Mouse (Mus musculus): Measurements from ENCODE around the gene Tmem59l. TPM values are rescaled to one million over a fixed set of nuclear protein-coding genes. Genes with fewer than 3 reads are reported as not detected.

Tmem59l gene
- total and polyA plus RNA-seq, 2 experiments, result not detected

DNA sequence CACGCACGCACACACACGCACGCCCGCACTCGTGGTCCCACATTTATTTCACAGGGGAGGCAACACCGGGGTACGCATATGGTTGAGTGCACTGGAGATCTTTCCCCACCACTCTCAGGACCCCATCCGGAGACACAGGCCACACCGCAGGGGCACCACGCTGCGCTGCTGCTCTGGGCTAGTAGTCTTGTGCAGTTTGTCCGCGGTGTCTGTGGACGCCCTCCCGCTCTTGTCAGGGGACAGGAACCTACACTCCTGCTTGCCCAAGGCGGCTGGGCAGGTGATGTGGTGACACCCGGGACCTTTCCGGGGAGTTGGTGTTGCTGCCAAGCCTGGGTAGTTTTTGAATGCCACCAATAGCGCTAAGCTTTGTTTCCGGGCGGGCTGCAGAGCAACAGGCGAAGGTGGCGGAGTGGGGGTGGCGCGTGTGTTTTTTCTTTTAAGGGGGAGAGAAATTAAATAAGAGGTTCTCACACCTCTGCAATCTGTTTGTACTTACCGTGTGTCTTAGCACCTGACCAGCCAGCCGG, 7.3 kb upstream of the Tmem59l start:
- Histone ChIP-seq H3K79me2 (ENCODE audit: control insufficient read depth, insufficient read depth, low read length) (no peaks in the 10 kb centered on the region), H3K27me3 (ENCODE audit: control insufficient read depth, insufficient read depth, low read length) (peaks cover 30% of the 10 kb centered on the region), H3K9ac (ENCODE audit: low read depth, low read length) (no peak overlapping the region), H3K27ac (replicated peaks; ENCODE audit: insufficient read depth, low read depth, low read length) (no peak overlapping the region), H3K36me3 (ENCODE audit: control insufficient read depth, insufficient read depth, low read length) (no peaks in the 10 kb centered on the region), H3K4me1 (ENCODE audit: control insufficient read depth, insufficient read depth, low read length) (no peaks in the 10 kb centered on the region), H3K4me3 (ENCODE audit: insufficient read depth, low read depth, low read length) (no peak overlapping the region)
- no peak for TF ChIP-seq CTCF (IDR thresholded peaks at IDR 0.05; ENCODE audit: low read depth, low read length)
- no peak for TF ChIP-seq POLR2A (IDR thresholded peaks at IDR 0.05; ENCODE audit: extremely low read depth, insufficient read depth, low read length)
- 9% methylated on average over 28 of the region's 28 CpGs for WGBS
- DNase-seq (ENCODE audit: extremely low read depth, low read depth, low spot score), result no peak

- TF ChIP-seq CTCF (IDR thresholded peaks at IDR 0.05; ENCODE audit: low read depth, low read length) (no peak), POLR2A (IDR thresholded peaks at IDR 0.05; ENCODE audit: extremely low read depth, insufficient read depth, low read length) (no peak)
- no peaks in the 10 kb centered on the region; the same call in 1 of the 2 replicates for H3K4me1 ChIP-seq (ENCODE audit: control insufficient read depth, insufficient read depth, low read length)
- H3K27ac ChIP-seq (replicated peaks; ENCODE audit: insufficient read depth, low read depth, low read length), result no peak overlapping the region
- H3K79me2 ChIP-seq (ENCODE audit: control insufficient read depth, insufficient read depth, low read length), result no peaks in the 10 kb centered on the region
- 5% methylated on average over 42 of the region's 47 CpGs for WGBS
- peaks cover 36% of the 10 kb centered on the region for H3K27me3 ChIP-seq (ENCODE audit: control insufficient read depth, insufficient read depth, low read length)
- DNase-seq (ENCODE audit: extremely low read depth, low read depth, low spot score), result no peak
- no peaks in the 10 kb centered on the region for H3K36me3 ChIP-seq (ENCODE audit: control insufficient read depth, insufficient read depth, low read length)
- H3K4me3 ChIP-seq (ENCODE audit: insufficient read depth, low read depth, low read length), result no peak overlapping the region
- no peak overlapping the region for H3K9ac ChIP-seq (ENCODE audit: low read depth, low read length)
These were observed 6.7 kb upstream of the Tmem59l start for GRCm38 (mm10) chr8:70493692-70494415.

GRCm38 (mm10) chr8:70492664-70493640, 5.8 kb upstream of the Tmem59l start, which contains the start of gene Crlf1:
Gene Crlf1 (plus strand): TSS chr8:70493158.
- Histone ChIP-seq H3K79me2 (ENCODE audit: control insufficient read depth, insufficient read depth, low read length) (no peaks in the 10 kb centered on the region), H3K27me3 (ENCODE audit: control insufficient read depth, insufficient read depth, low read length) (peaks cover 39% of the 10 kb centered on the region), H3K36me3 (ENCODE audit: control insufficient read depth, insufficient read depth, low read length) (no peaks in the 10 kb centered on the region), H3K4me1 (ENCODE audit: control insufficient read depth, insufficient read depth, low read length) (peaks cover 2% of the 10 kb centered on the region), H3K9ac (ENCODE audit: low read depth, low read length) (no peak within 1 kb of the TSS), H3K27ac (replicated peaks; ENCODE audit: insufficient read depth, low read depth, low read length) (no peak within 1 kb of the TSS), H3K4me3 (ENCODE audit: insufficient read depth, low read depth, low read length) (peak within 1 kb of the TSS; percentile 10; the same call in 1 of the 2 replicates)
- no peak for TF ChIP-seq POLR2A (IDR thresholded peaks at IDR 0.05; ENCODE audit: extremely low read depth, insufficient read depth, low read length)
- TF ChIP-seq CTCF (IDR thresholded peaks at IDR 0.05; ENCODE audit: low read depth, low read length), result no peak
- DNase-seq (ENCODE audit: extremely low read depth, low read depth, low spot score), result no peak
- WGBS, result 3% methylated on average over 75 of the region's 93 CpGs

DNA sequence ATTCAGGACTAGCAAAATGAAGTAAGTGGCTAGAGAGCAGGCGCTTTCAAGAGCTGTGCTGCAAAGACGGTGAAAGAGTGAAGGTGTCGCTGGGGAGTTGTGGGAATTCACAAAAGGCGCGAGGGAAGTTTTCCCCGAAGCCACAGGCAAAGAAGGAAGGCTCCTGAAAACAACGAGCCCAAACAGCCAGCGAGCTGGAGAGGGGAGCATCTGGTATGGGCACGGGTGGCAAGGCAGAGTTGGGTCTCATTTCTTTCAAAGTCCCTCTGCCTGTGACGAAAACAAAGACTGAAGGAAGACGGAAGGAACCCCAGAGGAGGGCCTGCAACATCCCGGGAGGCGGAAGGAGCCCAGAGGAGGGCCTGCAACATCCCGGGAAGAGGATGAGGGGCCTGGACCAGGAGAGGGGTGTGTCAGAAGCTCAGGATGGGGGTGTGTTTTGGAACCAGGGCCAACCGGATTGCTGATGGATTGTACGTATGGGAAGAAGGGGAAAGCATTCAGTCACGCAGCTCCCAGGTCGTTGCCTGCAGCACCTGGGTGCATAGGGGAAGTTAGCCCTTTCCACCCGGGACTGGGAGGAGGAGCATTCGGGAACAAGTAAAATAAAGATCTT, 3.8 kb upstream of the Tmem59l start:
- Histone ChIP-seq H3K27ac (replicated peaks; ENCODE audit: insufficient read depth, low read depth, low read length) (no peak overlapping the region), H3K4me1 (ENCODE audit: control insufficient read depth, insufficient read depth, low read length) (peaks cover 3% of the 10 kb centered on the region), H3K9ac (ENCODE audit: low read depth, low read length) (no peak overlapping the region), H3K36me3 (ENCODE audit: control insufficient read depth, insufficient read depth, low read length) (no peaks in the 10 kb centered on the region), H3K79me2 (ENCODE audit: control insufficient read depth, insufficient read depth, low read length) (no peaks in the 10 kb centered on the region), H3K27me3 (ENCODE audit: control insufficient read depth, insufficient read depth, low read length) (peaks cover 42% of the 10 kb centered on the region), H3K4me3 (ENCODE audit: insufficient read depth, low read depth, low read length) (no peak overlapping the region)
- TF ChIP-seq POLR2A (IDR thresholded peaks at IDR 0.05; ENCODE audit: extremely low read depth, insufficient read depth, low read length) (no peak), CTCF (IDR thresholded peaks at IDR 0.05; ENCODE audit: low read depth, low read length) (no peak)
- WGBS, result 12% methylated on average over 20 of the region's 20 CpGs
- no peak for DNase-seq (ENCODE audit: extremely low read depth, low read depth, low spot score)

DNA sequence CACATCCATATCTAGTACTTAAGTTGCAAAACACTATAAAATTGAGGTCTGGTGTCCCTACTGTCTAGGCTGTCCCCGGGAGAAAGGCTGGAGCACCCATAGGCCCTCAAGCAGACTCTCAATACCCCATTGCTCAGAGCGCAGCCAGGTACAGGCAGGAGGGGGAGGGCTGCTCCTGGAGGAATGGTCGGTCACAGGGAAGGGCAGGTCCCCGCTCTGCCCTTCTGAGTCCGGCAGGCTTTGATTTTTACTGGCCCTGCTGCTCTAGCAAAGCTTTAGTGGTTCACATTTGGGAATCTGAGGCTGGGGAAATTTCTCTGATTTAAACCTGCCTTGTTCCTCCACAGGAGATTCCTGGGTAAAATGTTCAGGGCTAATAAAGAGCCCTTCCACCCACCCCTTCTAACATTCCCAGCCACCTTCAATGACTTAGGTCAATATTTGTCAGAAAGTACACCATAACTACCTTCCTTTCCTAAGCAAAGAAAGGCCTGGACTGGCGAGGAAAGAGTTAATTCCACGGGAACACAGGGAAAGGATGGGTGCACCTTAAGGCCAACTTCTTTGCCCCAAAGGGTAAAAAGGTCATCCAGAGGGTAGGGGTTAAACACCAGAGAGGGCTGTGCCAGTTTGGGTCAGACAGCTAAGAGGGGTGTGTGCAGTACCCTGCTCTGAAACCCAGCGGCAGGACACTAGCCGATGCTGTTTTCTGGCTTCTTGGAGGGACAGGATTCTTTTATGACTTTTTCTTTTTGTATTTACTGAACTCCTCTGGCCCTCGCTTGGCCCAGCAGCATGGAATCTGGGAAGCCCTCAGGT, 3.1 kb upstream of the Tmem59l start:
- TF ChIP-seq CTCF (IDR thresholded peaks at IDR 0.05; ENCODE audit: low read depth, low read length) (no peak), POLR2A (IDR thresholded peaks at IDR 0.05; ENCODE audit: extremely low read depth, insufficient read depth, low read length) (no peak)
- Histone ChIP-seq H3K4me3 (ENCODE audit: insufficient read depth, low read depth, low read length) (no peak overlapping the region), H3K27ac (replicated peaks; ENCODE audit: insufficient read depth, low read depth, low read length) (no peak overlapping the region), H3K9ac (ENCODE audit: low read depth, low read length) (no peak overlapping the region), H3K79me2 (ENCODE audit: control insufficient read depth, insufficient read depth, low read length) (no peaks in the 10 kb centered on the region), H3K4me1 (ENCODE audit: control insufficient read depth, insufficient read depth, low read length) (peaks cover 3% of the 10 kb centered on the region), H3K27me3 (ENCODE audit: control insufficient read depth, insufficient read depth, low read length) (peaks cover 42% of the 10 kb centered on the region), H3K36me3 (ENCODE audit: control insufficient read depth, insufficient read depth, low read length) (no peaks in the 10 kb centered on the region)
- WGBS, result 28% methylated on average over 10 of the region's 10 CpGs
- DNase-seq (ENCODE audit: extremely low read depth, low read depth, low spot score), result no peak

Measured in liver, adult 2 months (tissue).